Mouse (Mus musculus) midbrain, embryonic 11.5 days (tissue): ENCODE measurements at regions not wholly inside any gene's neighbourhood (a gene's known extent, or its start where the extent isn't known, plus 50 kb on each side); places are given as distances from the start of the nearest gene placed in this dataset.
A peak's percentile ranks its signal among the peaks of the same experiment; 100 is the strongest.

ENCODE experiments used
- ATAC-seq: fragments of 200-750 bp; cut with Nextera tagmentation; 2 replicates; pipeline ENCODE4 v1.8.0; 2017; ENCODE audit warnings: moderate TSS enrichment, moderate library complexity; ENCODE audit not compliant: low FRiP score
- DNase-seq: peaks from one replicate; pipeline ENCODE4 v3.0.0; 2015; ENCODE audit warnings: low spot score; ENCODE audit errors: missing footprints
- H3K27ac ChIP-seq: fragments of 300-500 bp; sonication (generic); 2 replicates; pipeline ENCODE4 v1.5.1; 2014; ENCODE audit warnings: low read depth, low read length
- H3K27me3 ChIP-seq: fragments of 300-500 bp; sonication (generic); 2 replicates; pipeline ENCODE4 v1.6.1; 2014; ENCODE audit warnings: mild to moderate bottlenecking, low read length, moderate library complexity, mixed read lengths; ENCODE audit not compliant: control insufficient read depth, insufficient read depth
- H3K36me3 ChIP-seq: fragments of 300-500 bp; sonication (generic); 2 replicates; pipeline ENCODE4 v1.6.1; 2014; ENCODE audit warnings: mild to moderate bottlenecking, low read length, moderate library complexity, mixed read lengths; ENCODE audit not compliant: control insufficient read depth, insufficient read depth
- H3K4me1 ChIP-seq: fragments of 300-500 bp; sonication (generic); 2 replicates; pipeline ENCODE4 v1.6.1; 2014; ENCODE audit warnings: low read length; ENCODE audit not compliant: control insufficient read depth, insufficient read depth
- H3K4me2 ChIP-seq: fragments of 300-500 bp; sonication (generic); 2 replicates; pipeline ENCODE4 v1.6.1; 2014; ENCODE audit warnings: mild to moderate bottlenecking, moderate library complexity
- H3K4me3 ChIP-seq: fragments of 300-500 bp; sonication (generic); 2 replicates; pipeline ENCODE4 v1.5.1; 2014; ENCODE audit warnings: low read depth, low read length
- H3K9ac ChIP-seq: fragments of 300-500 bp; sonication (generic); 2 replicates; pipeline ENCODE4 v1.6.1; 2014; ENCODE audit warnings: low read length
- H3K9me3 ChIP-seq: fragments of 300-500 bp; sonication (generic); 2 replicates; pipeline ENCODE4 v1.6.1; 2016; ENCODE audit warnings: low read length; ENCODE audit not compliant: control insufficient read depth
- WGBS: fragments of 180-500 bp; shearing (Covaris S2); extraction: QIAGEN DNeasy Blood & Tissue Kit; methylation state at CpG from one replicate; pipeline ENCODE4 v1.1.7; 2014; 5-methylcytosine and 5-hydroxymethylcytosine counted together

GRCm38 (mm10) chr2:71629301-71630142, 83.0 kb upstream of the Dlx2 start:
- Histone ChIP-seq H3K36me3 (no peaks in the 10 kb centered on the region), H3K9ac (peak overlapping the region; percentile 41), H3K4me2 (peak overlapping the region; percentile 72), H3K4me1 (peaks cover 18% of the 10 kb centered on the region), H3K27me3 (no peaks in the 10 kb centered on the region; the same call in 1 of the 2 replicates), H3K4me3 (peak overlapping the region; percentile 34), H3K9me3 (no peaks in the 10 kb centered on the region), H3K27ac (peak overlapping the region; percentile 49)
- under 1% methylated on average over 43 of the region's 43 CpGs for WGBS
- ATAC-seq: peak; percentile 77
- peak; percentile 96 for DNase-seq

- H3K27ac ChIP-seq: peak overlapping the region; percentile 26; the same call in 1 of the 2 replicates
- H3K36me3 ChIP-seq: no peaks in the 10 kb centered on the region
- no peak for ATAC-seq
- peaks cover 18% of the 10 kb centered on the region for H3K4me1 ChIP-seq
- no peaks in the 10 kb centered on the region for H3K9me3 ChIP-seq
- H3K4me3 ChIP-seq: peak overlapping the region; percentile 34
- 4% methylated on average over 3 of the region's 3 CpGs for WGBS
- H3K27me3 ChIP-seq: no peaks in the 10 kb centered on the region; the same call in 1 of the 2 replicates
- no peak overlapping the region for H3K9ac ChIP-seq
- DNase-seq: no peak
- peak overlapping the region; percentile 72 for H3K4me2 ChIP-seq
Observed at GRCm38 (mm10) chr2:71630143-71630463, 83.5 kb upstream of the Dlx2 start.

GRCm38 (mm10) chr2:71633471-71633870, 86.9 kb upstream of the Dlx2 start:
- ATAC-seq (no peak), DNase-seq (no peak)
- H3K27ac ChIP-seq: no peak overlapping the region

GRCm38 (mm10) chr2:71634471-71634870, 87.9 kb upstream of the Dlx2 start:
- H3K4me2 ChIP-seq: no peak overlapping the region
- H3K9ac ChIP-seq: no peak overlapping the region
- WGBS: 87% methylated on average over 3 of the region's 3 CpGs
- peaks cover 8% of the 10 kb centered on the region for H3K4me1 ChIP-seq
- ATAC-seq (no peak), DNase-seq (no peak)
- no peaks in the 10 kb centered on the region for H3K27me3 ChIP-seq
- no peaks in the 10 kb centered on the region for H3K9me3 ChIP-seq
- H3K4me3 ChIP-seq: no peak overlapping the region
- no peak overlapping the region for H3K27ac ChIP-seq
- no peaks in the 10 kb centered on the region for H3K36me3 ChIP-seq

More at GRCm38 (mm10) chr2:71633471-71633870, 86.9 kb upstream of the Dlx2 start:
- no peak overlapping the region for H3K4me3 ChIP-seq
- 74% methylated on average over 6 of the region's 6 CpGs for WGBS
- H3K9ac ChIP-seq: no peak overlapping the region
- peaks cover 18% of the 10 kb centered on the region for H3K4me1 ChIP-seq
- no peaks in the 10 kb centered on the region for H3K9me3 ChIP-seq
- no peaks in the 10 kb centered on the region; the same call in 1 of the 2 replicates for H3K27me3 ChIP-seq
- no peak overlapping the region for H3K4me2 ChIP-seq
- H3K36me3 ChIP-seq: no peaks in the 10 kb centered on the region

- DNase-seq (no peak), ATAC-seq (no peak)
- H3K27ac ChIP-seq: no peak overlapping the region
- no peak overlapping the region for H3K9ac ChIP-seq
- H3K4me1 ChIP-seq: 0 out of 2 replicates have a peak, but pooled peaks cover 2% of the 10 kb centered on the region
- H3K36me3 ChIP-seq: no peaks in the 10 kb centered on the region
- no peak overlapping the region for H3K4me3 ChIP-seq
- no peaks in the 10 kb centered on the region for H3K27me3 ChIP-seq
- WGBS: 81% methylated on average over 4 of the region's 4 CpGs
- peaks cover under 1% of the 10 kb centered on the region; the same call in 1 of the 2 replicates for H3K9me3 ChIP-seq
- H3K4me2 ChIP-seq: no peak overlapping the region
Observed at GRCm38 (mm10) chr2:71636134-71636533, 89.6 kb upstream of the Dlx2 start.

- WGBS: 39% methylated on average over 4 of the region's 4 CpGs
- no peak overlapping the region for H3K4me2 ChIP-seq
- H3K27ac ChIP-seq: no peak overlapping the region
- no peak overlapping the region for H3K4me3 ChIP-seq
- no peak overlapping the region for H3K9ac ChIP-seq
- ATAC-seq (peak; percentile 85), DNase-seq (peak; percentile 91)
- 0 out of 2 replicates have a peak, but pooled peaks cover 2% of the 10 kb centered on the region for H3K4me1 ChIP-seq
- H3K36me3 ChIP-seq: no peaks in the 10 kb centered on the region
- H3K9me3 ChIP-seq: peaks cover 5% of the 10 kb centered on the region; the same call in 1 of the 2 replicates
- H3K27me3 ChIP-seq: no peaks in the 10 kb centered on the region
Observed at GRCm38 (mm10) chr2:71636590-71636989, 90.0 kb upstream of the Dlx2 start.

- H3K27me3 ChIP-seq: no peaks in the 10 kb centered on the region
- WGBS: 90% methylated on average over 5 of the region's 5 CpGs
- no peak for ATAC-seq
- no peak overlapping the region for H3K27ac ChIP-seq
- no peaks in the 10 kb centered on the region for H3K36me3 ChIP-seq
- no peak overlapping the region for H3K4me3 ChIP-seq
- DNase-seq: no peak
- 0 out of 2 replicates have a peak, but pooled peaks cover 2% of the 10 kb centered on the region for H3K4me1 ChIP-seq
- no peak overlapping the region for H3K9ac ChIP-seq
- H3K9me3 ChIP-seq: peaks cover 6% of the 10 kb centered on the region; the same call in 1 of the 2 replicates
- H3K4me2 ChIP-seq: no peak overlapping the region
Observed at GRCm38 (mm10) chr2:71640251-71640650, 93.7 kb upstream of the Dlx2 start.

GRCm38 (mm10) chr2:71644038-71644470, 97.5 kb upstream of the Dlx2 start:
- 66% methylated on average over 6 of the region's 6 CpGs for WGBS
- ATAC-seq (no peak), DNase-seq (no peak)
- Histone ChIP-seq H3K27ac (no peak overlapping the region), H3K9ac (no peak overlapping the region), H3K9me3 (peaks cover 6% of the 10 kb centered on the region; the same call in 1 of the 2 replicates), H3K4me3 (no peak overlapping the region), H3K27me3 (no peaks in the 10 kb centered on the region), H3K4me2 (no peak overlapping the region), H3K4me1 (no peaks in the 10 kb centered on the region), H3K36me3 (no peaks in the 10 kb centered on the region)

- Histone ChIP-seq H3K4me2 (no peak overlapping the region), H3K9me3 (no peaks in the 10 kb centered on the region), H3K36me3 (no peaks in the 10 kb centered on the region), H3K27me3 (no peaks in the 10 kb centered on the region), H3K4me1 (peaks cover 14% of the 10 kb centered on the region), H3K4me3 (no peak overlapping the region), H3K9ac (no peak overlapping the region), H3K27ac (no peak overlapping the region)
- WGBS: 72% methylated on average over 14 of the region's 14 CpGs
- ATAC-seq (no peak), DNase-seq (no peak)
Observed at GRCm38 (mm10) chr2:71647914-71648497, 97.4 kb upstream of the Itga6 start.
